Mouse (Mus musculus) liver (tissue): ENCODE results near the gene Hscb.

ENCODE experiments used
- DNase-seq: peaks from one replicate; pipeline ENCODE4 v3.0.0-alpha.2; 2020; ENCODE audit warnings: mixed read lengths

Hscb gene

DNA sequence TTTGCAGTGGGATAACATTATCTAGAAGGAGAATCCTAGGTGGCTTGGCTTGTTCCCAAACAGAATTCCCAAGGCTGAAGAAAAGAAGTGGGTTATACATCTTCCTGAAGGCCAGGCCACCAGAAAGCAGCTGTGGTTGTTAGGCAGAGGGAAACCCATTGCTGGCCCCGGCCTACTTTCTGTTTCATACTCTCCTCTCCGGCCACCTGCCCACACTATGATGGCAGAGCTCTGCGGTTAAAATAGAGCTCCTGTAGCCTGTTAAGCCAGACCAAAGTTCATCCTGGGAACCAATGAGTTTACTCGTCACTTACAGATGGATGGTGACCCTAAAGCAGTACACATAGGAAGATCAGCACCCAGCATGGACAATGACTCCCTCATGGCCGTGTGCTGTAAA, 12.0 kb downstream of the Hscb start:
- no peak for DNase-seq

DNA sequence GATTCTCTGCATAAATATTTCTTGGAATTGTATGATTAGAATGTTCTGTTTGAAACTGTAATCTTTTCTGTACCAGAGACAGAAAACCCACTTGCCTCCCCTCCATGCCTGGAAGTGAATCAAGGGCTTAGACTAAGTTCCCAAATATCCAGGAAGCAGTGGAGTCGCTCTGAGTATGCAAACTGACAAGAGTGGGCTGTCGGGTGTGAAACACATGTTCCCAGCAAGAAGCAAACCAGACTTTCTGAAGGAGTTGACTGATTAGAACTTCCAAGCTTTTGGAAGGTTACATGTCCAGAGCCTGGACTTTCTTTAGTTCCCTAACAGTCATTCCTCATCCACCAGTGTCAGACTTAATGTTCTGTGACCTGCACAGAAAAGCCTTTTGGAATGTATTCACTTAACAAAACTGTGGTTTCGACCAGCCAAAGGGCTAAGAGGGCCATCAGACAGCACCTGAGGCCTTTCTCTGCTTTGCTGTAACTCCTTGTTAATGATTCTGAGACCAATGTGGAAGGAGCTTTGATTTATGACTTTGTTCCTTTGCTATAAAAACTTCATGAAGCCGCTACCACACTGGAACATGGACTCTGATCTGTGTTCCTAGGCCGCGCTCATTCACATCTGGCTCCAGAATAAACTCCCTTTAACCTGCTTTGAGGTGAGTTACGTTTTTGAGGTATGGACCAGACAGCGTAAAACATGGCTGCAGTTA, 12.6 kb downstream of the Hscb start:
- DNase-seq = no peak

DNA sequence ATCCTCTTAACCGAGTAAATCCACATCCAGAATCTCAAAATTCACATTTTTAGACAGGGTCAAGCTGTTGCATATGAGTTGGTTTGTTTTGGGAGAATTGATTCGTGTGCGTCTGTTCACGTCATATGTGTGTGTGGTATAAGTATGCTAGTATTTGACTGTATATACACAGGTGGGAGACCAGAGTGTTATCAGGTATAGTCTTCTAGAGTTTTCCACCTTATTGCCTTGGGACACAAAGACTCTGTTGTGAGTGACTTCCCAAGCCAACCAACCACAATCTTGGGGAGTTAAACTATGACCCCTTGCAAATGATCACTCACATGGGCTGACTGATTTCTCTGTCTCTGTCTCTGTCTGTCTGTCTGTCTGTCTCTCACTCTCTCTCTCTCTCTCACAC, 15.2 kb downstream of the Hscb start:
- no peak for DNase-seq

DNA sequence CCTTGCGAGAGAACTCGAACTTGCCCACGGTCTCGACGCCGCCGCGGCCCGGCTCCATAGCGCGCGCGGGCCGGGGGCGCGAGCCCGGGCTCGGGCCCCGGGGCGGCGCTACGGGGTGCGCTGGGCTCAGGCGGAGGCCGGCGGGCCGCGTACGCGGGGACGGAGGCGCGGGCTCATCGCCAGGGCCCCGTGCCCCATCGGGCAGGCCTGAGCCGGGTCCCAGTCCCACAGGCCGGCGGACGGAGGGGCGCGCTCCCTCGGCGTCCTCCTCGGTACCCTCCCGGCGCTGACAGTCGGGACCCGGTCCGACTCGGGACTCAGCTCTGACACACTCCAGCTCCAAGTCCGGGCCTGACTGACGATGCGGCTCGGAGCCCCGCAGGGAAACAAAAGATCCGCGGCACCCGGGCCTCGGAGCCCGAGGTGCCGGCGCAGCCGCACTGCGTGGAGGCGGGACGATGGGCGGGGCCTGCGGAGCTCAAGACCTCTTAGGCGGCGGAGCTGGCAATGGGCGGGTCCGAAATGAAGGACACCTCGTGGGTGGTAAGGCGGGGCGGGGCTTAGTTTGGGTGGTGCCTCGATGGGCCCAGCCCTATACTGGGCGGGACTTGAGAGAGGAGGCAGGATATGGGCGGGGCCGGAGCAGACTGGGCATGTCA, 29.8 kb downstream of the Hscb start, which contains the start of gene Ulk1:
Ulk1 (minus strand) TSS at position 431 of the 659 bp plus-strand sequence.
- DNase-seq = peak; percentile 100

DNA sequence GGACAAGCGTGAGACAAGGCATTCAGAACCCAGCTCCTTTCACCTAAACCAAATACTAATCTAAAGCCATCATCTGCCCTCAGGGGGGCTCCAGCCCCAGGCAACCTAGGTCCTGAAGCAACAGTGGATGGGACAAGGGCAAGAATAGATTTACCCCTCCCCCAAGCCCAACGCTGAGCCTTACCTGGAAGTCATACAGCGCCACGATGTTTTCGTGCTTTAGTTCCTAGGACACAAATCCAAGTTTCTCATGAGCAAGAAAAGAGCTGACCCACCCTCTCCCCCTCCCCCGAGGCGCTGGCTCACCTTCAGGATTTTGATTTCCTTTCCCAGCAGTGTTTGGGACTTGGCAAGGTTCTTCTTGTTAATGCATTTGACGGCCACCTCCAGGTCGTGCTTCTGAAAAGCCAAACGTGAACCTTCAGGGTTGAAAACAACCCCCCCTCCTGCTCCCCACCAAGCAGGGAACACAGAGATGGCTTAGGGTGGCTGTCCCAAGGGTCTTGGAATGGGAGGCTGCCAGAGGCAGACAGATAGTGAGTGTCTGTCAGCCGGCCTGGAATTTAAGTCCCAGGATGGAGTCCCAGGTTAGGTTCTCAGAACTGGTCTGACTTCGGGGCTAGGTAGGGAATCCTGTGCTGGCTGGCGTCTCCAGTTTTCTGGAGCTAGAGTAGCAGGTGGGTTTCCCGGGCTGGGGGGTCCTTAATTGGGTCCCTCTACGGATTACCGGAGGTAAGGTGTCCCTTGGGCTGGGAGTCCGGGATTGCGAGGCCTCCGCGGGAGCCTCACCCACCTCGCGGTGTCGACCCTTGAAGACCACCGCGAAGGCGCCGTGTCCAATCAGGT, 30.5 kb downstream of the Hscb start:
- DNase-seq = no peak

DNA sequence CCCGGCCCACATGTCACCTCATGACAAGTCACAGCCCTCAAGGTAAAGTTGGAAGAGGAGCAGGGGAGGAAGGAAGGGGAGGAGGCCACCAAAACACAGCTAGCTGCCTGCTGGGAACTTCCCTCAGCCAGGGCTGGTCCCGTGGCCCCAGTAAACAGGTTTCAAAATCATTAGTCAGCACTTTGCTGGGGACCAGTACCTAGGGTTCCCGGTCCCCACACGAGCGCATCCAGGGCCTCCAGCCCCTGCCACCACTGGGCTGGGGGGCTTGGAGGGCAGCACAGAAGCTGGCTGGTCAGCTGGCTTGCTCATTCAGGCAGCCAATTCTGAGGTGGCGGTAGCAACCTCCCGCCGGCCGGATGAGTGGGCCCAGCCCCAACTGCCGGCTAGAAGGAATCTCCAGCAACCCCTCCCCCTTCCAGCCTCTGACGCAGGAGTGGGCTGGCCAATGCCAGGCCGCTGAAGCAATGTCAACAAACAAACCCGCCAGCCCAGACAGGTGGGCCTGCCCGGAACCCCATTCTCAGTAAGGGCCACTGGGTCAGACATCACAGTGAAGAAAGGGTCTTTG, 31.4 kb downstream of the Hscb start:
- DNase-seq = peak; percentile 91

DNA sequence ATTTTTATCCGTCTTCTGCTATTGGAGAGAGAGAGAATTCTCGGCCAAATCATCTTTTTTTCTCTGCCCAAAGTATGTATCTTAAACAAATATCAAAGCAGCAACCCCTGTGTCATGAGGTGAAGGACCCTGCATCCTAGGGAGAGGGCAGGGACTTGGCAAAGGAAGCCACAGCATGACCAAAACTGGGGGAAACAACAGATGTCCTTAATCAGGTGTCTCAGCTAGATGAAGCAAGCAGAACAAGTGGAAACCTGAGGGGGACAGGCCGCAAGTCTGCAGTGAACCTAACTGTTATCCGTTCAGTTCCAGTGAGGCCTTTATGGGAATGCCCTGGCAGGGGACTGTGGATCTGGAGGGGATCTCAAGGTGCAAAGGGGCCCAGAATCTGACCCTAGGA, 32.1 kb downstream of the Hscb start:
- no peak for DNase-seq

DNA sequence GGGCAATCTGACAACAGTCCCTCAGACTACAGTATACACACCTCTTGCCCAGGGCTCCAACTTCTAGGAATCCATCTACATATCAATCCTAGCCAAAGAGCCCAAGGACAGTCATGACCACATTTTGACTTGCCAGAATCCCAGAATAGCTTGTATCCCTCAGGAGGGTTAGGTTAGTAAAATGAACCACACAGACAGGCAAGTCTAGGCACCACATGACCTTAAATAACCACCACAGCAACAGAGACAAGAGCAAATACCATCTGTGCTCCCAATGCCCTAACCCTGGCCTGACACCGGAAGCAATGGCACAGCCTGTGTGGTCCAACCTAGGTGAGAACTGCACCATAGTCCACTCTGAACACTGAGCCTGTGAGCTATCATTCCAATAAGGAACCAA, 32.9 kb downstream of the Hscb start:
- no peak for DNase-seq

DNA sequence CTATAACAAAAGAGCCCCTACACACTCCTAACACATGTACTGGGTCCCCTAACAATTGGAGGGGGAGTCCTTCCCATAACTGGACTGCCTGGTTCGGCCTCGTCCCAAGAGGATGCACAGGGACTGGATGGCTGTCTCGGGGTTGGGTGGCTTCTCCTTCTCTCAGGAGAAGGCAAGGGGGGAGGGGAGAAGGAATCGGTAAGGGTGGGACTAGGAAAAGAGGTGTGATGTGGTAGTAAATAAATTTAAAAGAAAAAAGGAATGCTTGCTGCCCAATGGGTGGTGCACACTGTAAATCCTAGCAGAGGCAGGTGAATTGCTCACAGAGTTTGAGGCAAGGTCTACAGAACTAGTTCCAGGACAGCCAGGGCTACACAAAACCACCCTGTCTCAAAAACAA, 33.4 kb downstream of the Hscb start:
- DNase-seq = no peak

DNA sequence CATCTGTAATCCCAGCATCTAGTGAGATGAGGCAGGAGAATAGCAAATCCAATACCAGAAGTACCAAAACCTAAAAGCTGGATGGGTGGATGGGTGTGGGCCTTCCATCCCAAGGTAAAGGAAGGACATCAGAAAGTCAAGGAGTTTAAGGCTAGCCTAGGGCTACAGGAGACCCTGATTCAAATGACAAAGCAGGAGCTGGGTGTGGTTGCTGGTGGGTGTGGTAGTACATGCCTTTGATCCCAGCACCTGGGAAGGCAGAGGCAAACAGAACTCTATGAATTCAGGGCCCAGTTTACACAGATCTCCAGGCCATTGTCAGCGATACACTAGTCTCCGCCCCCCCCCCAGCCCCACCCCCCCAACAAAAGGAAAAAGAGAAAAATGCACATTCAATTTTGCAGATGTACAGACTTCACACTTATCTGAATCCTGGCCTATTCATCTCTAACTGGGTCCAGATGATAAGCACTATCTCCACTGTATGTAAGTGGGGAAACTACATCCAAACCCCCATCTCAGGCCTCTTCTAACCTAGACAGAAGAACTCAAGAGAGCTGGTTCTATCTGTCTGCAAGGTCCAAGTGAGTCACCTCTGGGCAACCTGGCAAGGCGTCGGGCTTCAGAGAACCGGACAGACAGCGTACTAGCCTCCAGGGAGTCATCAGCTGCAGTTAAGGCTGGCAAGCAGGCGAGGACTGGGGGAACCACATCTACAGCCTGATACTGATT, 35.4 kb downstream of the Hscb start:
- no peak for DNase-seq

DNA sequence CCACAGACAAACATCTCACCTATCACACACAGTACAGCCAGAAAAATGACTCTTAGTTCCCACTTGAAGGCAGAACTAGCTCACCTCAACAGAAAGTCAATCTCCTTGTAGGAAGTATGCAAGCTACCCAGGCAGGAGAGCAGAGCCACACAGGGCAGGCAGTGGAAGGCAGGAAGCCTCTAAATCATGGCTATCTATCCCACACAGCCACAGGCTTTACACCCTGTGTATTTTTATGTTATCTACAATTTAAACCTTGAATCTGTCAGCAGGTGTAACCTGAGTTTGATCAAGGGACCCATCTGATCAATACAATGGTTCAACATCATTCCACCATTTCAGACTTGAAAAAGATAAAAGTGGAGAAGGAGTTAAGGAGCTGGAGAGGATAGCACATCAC, 36.8 kb downstream of the Hscb start:
- no peak for DNase-seq

DNA sequence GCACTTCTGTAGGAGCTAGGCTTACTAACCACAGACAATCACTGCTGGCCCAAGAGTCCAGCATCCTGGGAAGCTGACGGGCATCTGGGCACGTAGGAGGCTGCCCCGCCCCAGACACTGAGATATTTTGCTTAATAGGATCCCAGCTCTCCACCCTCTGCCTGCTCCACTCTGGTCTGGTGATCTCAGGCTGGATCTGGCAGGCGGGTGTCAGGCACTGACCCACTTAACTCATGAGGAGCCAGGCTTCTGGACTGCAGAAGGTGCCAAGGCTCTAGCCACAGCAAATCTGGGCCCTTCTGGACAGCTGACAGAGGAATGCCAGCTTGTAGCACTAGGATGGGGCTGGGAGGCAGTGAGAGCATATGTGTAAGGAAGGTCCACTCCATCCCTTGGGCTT, 37.4 kb downstream of the Hscb start:
- DNase-seq = no peak

DNA sequence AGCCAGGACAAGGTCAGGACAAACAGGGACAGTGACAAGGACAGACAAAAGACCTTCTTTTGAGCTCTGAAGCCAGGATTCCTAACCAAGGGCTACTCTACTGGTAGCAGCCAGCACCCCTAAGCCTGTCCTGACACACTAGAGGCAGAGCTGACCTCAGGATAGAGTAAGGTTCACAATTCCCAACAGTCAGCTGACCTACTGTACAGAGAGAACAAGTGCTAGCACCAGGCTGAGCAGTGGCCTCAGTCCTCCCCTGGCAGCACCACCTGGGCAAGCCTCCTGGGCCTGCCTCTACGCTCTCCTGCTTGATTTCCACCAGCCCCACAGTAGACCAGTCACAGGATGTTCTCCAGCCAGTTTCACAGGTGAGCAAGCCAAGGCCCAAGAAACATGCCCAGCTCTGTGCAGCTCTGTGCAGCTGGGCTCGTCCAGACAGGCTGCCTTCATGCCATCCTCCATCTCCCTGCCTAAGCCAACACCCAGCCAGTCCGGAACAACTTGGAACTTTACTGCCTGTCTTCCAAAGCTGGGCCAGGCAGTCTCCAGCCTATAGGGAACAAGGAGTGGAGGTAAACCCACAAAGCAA, 38.4 kb downstream of the Hscb start:
- no peak for DNase-seq

DNA sequence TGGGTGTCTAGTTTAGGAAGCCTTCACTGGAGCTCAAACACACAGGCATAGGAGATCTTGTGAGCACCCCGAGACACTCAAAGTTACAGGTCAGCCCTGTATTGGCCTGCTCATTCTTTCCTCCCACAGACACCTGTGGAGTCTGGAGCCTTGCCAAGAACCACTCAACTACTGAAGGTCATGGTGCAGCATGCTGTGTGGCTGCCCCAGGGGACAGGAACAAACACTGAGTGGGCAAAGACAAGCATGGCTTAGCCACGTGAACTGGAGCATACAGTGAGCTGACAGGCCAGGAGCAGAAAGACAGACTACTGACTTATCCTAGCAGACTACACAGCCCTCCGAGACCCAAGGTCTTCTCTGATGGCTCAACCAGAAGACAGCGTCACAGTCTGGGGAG, 41.9 kb downstream of the Hscb start:
- peak; percentile 56 for DNase-seq

DNA sequence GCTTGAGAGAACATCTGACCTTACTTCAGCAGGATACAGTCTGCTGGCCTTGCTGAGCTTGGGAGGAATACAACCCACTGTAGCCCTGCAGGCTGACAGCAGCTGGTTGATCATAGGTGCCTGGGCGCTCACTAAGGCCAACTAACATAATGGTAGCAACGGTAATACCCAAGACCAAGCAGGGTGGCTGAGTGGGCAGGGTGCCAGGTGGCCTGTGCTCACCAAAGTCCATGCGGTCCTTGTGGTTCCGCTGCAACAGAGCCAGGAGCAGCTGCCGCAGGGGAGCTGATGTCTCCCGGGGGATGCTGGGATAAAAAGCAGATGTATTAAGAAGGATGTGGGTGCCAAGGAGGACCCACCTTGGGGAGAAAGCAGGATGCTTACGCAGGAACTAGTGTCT, 45.2 kb downstream of the Hscb start:
- no peak for DNase-seq

DNA sequence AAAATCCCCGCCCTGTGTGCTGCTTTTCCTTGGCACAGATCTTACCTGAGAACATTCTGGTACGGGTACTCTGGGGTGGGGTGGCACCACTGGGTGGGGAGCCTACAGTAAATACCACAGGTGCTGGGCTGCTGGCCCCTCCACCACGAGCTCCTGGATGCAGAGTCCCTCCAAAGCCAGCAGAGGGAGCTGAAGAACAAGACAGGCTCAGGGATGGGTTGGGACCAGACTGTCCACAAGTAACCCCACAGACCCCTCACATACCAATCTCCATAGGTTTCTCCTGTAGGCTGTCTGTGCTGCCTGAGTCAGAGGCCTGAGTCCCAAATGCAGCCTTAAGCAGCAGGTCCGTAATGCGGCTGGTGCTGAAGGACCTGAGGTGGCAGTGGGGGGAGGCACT, 50.9 kb downstream of the Hscb start:
- DNase-seq = peak; percentile 51

DNA sequence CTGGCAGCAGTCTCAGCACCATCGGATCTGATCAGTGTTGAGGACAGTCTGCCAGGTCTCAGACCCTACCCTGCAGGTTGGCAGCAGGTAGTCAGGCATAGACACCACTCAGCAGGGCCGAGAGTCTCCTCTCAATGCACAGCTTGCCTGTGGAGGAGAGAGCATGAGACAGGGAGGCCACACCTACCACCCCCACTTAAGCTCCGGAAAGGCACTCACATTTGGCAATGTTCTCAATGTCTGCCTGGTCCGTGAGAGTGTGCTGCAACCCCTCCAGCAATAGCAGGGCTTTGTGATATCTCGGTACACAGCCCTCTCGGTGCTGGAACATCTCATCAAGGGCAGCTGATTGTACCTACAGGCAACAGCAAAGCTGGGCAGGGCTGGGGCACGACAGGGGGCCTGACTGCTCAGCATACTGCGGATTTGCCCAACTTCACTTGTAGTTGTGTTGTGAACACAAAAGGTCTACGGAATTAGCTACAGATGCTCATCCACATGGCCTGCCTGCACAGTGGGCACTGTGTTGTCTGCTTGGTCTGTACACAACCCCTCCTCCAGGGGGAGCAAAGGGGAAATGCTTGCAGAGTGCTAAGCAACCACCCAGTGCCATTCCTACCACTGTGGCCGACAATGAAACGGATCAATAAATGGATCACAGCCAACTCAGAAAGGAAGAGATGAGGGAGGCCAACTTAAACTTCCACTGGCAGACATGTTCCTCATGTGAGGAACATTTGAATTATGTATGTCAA, 53.3 kb downstream of the Hscb start:
- peak; percentile 36 for DNase-seq

DNA sequence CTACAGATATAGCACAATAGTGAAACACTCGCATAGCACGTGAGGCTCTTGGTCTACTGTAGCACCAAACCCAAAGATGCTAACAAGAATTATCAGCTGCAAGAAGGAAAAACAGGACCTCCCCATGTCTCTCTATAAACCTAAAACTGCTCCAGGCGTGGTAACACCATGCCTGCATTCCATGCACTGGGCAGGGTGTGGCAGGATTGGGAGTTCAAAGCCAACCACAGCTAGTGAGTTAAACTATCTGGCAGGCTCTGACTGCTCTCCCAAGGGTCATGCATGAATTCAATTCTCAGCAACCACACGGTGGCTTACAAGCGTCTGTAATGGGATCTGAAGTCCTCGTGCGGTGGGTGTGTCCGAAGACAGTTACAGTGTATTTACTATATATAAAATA, 56.4 kb downstream of the Hscb start:
- DNase-seq = no peak

DNA sequence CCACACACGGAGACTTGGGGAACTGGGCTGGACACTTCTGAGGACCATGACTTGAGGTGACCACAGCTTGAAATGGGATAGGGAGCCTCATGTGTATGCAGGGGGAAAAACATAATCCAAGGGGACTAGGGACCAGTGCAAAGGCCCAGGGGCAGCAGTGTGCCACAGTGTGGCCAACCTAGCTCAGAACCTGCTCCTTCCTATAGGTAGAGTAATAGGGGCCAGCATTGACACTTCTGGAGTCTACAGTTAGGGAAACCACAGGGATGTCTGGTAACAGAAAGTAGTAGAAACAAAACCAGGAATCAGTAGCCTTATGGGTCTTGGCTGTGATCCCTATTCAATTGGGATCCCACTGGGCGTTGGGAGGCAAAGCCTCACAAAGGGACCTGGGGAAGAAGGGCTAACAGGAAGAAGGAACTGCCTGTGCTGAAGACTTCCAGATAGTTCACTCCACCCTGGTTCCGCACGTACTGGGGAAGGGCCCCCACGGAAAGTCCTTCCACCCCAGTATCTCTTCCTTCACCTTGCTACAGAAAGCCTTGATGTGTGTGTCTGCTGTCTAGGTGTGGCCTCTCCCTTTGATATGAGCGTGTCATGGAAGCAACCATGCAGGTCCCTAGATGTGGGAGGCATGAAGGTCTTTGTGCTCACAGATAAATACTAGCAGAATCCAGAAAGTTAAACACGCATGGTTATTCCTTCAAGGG, 57.9 kb downstream of the Hscb start:
- peak; percentile 64 for DNase-seq

DNA sequence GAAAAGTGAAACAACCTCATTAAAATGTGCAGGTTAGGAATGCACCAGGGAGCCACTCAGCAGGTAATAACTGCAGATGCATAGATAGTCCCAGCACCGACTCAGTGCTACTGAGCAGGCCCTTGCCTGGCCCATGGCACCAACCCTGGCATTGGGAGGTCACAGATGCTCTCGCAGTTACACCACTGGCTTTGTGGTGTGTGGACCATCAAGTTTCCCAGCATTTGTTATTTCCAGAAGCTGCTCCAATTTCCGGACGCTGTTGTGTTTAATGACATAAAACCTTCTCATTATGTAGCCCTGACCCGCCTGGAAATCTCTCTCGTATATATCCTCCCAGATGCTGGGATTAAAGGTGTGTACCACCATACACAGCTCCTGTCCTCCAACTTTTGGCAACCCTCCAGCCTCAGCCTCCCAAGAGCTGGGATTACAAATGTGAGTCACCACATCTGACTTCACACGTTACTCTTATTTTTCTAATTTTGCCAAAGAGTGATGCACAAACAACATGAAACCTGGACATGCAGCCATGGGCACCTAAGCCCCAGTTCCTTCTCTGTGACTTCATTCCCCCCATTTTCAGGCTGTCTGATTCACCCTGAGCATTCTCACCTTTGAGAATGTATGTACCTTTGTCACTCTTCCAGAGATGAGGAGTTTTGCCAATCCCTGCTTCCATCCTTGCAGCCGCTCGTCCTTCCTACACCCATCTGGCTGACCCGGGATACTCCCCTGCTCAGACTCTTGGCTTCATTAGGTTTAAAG, 58.6 kb downstream of the Hscb start:
- DNase-seq = no peak
